13 mouse cellular contexts compared by ENCODE assay signal in the genomic region with DNA sequence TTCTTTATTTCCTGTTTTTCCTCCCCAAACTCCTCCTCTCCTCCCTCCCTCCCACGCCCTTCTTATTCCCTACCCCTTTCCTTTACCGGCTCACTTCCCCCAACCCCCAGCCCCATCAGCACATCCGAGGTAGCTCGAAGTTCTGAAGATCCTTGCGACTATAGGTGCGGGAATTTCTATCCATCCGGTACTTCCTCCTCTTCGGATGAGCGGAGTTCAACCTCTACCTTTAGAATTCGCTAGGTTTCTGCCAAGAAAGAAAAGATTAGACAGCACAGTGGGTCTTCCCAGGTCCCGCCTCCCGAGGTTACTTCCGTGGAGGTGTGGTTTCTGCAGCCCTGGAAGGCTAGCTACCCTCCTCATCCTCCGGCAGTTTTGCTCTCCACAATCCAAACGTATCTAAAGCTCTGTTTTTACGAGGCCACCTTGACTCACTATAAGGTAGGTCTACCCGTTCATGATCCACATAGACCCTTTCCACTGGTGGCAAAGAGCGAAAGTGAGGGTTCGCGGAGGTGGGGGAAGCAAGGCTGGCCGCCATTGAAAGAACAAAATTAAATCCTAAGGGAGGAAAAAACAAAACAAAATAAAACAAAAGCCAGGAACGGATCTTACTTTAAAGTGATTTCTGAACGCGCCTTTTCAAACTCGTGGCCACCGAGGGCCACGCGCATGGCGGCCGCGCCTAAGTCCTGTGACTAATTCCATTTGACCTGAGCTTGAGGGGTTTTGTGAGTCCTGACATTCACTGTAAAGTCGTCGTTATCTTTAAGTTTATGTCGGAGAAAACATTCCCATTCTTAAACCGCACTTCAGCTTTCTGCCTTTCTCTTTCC. TPM values are rescaled to one million over a fixed set of nuclear protein-coding genes. Genes with fewer than 3 reads are reported as not detected.
DNase-seq lines count a peak whose midpoint lies in the region; ATAC-seq and TF ChIP-seq lines count a peak whose summit lies in the region.
"Had no signal": no experiment of that assay in that cellular context is flagged by ENCODE, and none has a peak within 500 bp of the region (broad histone marks: within the 10 kb centered on the region; RNA-seq: fewer than 3 reads in every experiment).

No protein-coding gene starts in this region.

- TF ChIP-seq POLR2A in heart, adult 2 months (IDR thresholded peaks at IDR 0.05; ENCODE audit: insufficient read depth, low read depth, low read length) = no peak

- H3K4me3 ChIP-seq in heart, embryonic 15.5 days = peak overlapping the region; percentile 24
- H3K4me3 ChIP-seq in heart, adult 2 months = no peak overlapping the region
- H3K4me3 ChIP-seq in neural tube, embryonic 15.5 days (replicated peaks) = no peak overlapping the region
- peak overlapping the region; percentile 5; the same call in 1 of the 2 replicates for H3K4me3 ChIP-seq in intestine, embryonic 16.5 days (ENCODE audit: low read length)
- peak overlapping the region; percentile 13; the same call in 1 of the 2 replicates for H3K4me3 ChIP-seq in stomach, embryonic 15.5 days (replicated peaks)

- no peak overlapping the region for H3K27ac ChIP-seq in heart, embryonic 15.5 days
- H3K27ac ChIP-seq in heart, adult 2 months = no peak overlapping the region
- H3K27ac ChIP-seq in neural tube, embryonic 15.5 days (replicated peaks) = no peak overlapping the region
- H3K27ac ChIP-seq in intestine, embryonic 16.5 days (ENCODE audit: low read length) = no peak overlapping the region
- no peak overlapping the region for H3K27ac ChIP-seq in stomach, embryonic 15.5 days

- no peaks in the 10 kb centered on the region for H3K79me2 ChIP-seq in heart, adult 2 months (replicated peaks; ENCODE audit: control insufficient read depth, insufficient read depth, low read length)

- H3K4me2 ChIP-seq in heart, embryonic 15.5 days = peak overlapping the region; percentile 33
- H3K4me2 ChIP-seq in neural tube, embryonic 15.5 days = no peak overlapping the region
- H3K4me2 ChIP-seq in intestine, embryonic 16.5 days (ENCODE audit: low read depth, low read length) = peak overlapping the region; percentile 7; the same call in 1 of the 2 replicates
- peak overlapping the region; percentile 19 for H3K4me2 ChIP-seq in stomach, embryonic 15.5 days

- H3K27me3 ChIP-seq in heart, embryonic 15.5 days = peaks cover 87% of the 10 kb centered on the region
- H3K27me3 ChIP-seq in heart, adult 2 months (ENCODE audit: control insufficient read depth, insufficient read depth, low read length) = peaks cover 26% of the 10 kb centered on the region
- H3K27me3 ChIP-seq in neural tube, embryonic 15.5 days (replicated peaks) = peaks cover 88% of the 10 kb centered on the region
- peaks cover 57% of the 10 kb centered on the region for H3K27me3 ChIP-seq in intestine, embryonic 16.5 days (replicated peaks; ENCODE audit: control insufficient read depth, insufficient read depth, low read length)
- H3K27me3 ChIP-seq in stomach, embryonic 15.5 days (replicated peaks) = peaks cover 59% of the 10 kb centered on the region

- no peak for TF ChIP-seq EP300 in heart, adult 2 months (IDR thresholded peaks at IDR 0.05; ENCODE audit: insufficient read depth, low read depth, low read length)

- TF ChIP-seq CTCF in heart, adult 2 months (IDR thresholded peaks at IDR 0.05) = no peak

- no peak overlapping the region for H3K9ac ChIP-seq in heart, embryonic 15.5 days
- no peak overlapping the region for H3K9ac ChIP-seq in heart, adult 2 months (ENCODE audit: low read depth, low read length)
- no peak overlapping the region for H3K9ac ChIP-seq in neural tube, embryonic 15.5 days (replicated peaks)
- H3K9ac ChIP-seq in intestine, embryonic 16.5 days (ENCODE audit: low read depth, low read length) = no peak overlapping the region
- H3K9ac ChIP-seq in stomach, embryonic 15.5 days = no peak overlapping the region

- H3K4me1 ChIP-seq in heart, embryonic 15.5 days (replicated peaks) = peaks cover 20% of the 10 kb centered on the region
- no peaks in the 10 kb centered on the region for H3K4me1 ChIP-seq in heart, adult 2 months (ENCODE audit: control insufficient read depth, insufficient read depth, low read length)
- peaks cover 8% of the 10 kb centered on the region for H3K4me1 ChIP-seq in neural tube, embryonic 15.5 days
- H3K4me1 ChIP-seq in intestine, embryonic 16.5 days (ENCODE audit: control insufficient read depth, insufficient read depth, low read length) = 0 out of 2 replicates have a peak, but pooled peaks cover 11% of the 10 kb centered on the region
- no peaks in the 10 kb centered on the region for H3K4me1 ChIP-seq in stomach, embryonic 15.5 days

- DNase-seq in heart, adult 2 months = no peak
- DNase-seq in neural tube, embryonic 10.5 days (ENCODE audit: extremely low spot score, low spot score) = peak; percentile 38
- DNase-seq in cerebellum, adult 9-11 months = no peak
- no peak for DNase-seq in thymus, postnatal 14 days
- DNase-seq: right cerebral cortex, postnatal 14 days; thymus, postnatal 4 days had no signal

- intact Hi-C loops in heart, adult 2 months (cut with DNase I) = no loop called here

- H3K9me3 ChIP-seq in heart, embryonic 15.5 days (replicated peaks) = no peaks in the 10 kb centered on the region
- no peaks in the 10 kb centered on the region for H3K9me3 ChIP-seq in neural tube, embryonic 15.5 days (replicated peaks)
- H3K9me3 ChIP-seq in intestine, embryonic 16.5 days (ENCODE audit: control insufficient read depth, low read length) = no peaks in the 10 kb centered on the region
- H3K9me3 ChIP-seq in stomach, embryonic 15.5 days = no peaks in the 10 kb centered on the region

- H3K36me3 ChIP-seq in heart, embryonic 15.5 days = no peaks in the 10 kb centered on the region
- no peaks in the 10 kb centered on the region for H3K36me3 ChIP-seq in heart, adult 2 months (ENCODE audit: control insufficient read depth, insufficient read depth, low read length)
- no peaks in the 10 kb centered on the region for H3K36me3 ChIP-seq in neural tube, embryonic 15.5 days
- no peaks in the 10 kb centered on the region for H3K36me3 ChIP-seq in intestine, embryonic 16.5 days (ENCODE audit: control insufficient read depth, insufficient read depth, low read length)
- no peaks in the 10 kb centered on the region for H3K36me3 ChIP-seq in stomach, embryonic 15.5 days

- WGBS in heart, embryonic 15.5 days = 4% methylated on average over 35 of the region's 35 CpGs
- 5% methylated on average over 35 of the region's 35 CpGs for WGBS in heart, adult 2 months
- WGBS in neural tube, embryonic 15.5 days = 2% methylated on average over 35 of the region's 35 CpGs
- 4% methylated on average over 35 of the region's 35 CpGs for WGBS in intestine, embryonic 16.5 days
- WGBS in stomach, embryonic 15.5 days = 5% methylated on average over 35 of the region's 35 CpGs

- ATAC-seq in heart, embryonic 15.5 days (replicated peaks; ENCODE audit: insufficient number of reproducible peaks, insufficient read depth, low FRiP score, low read depth) = no peak
- ATAC-seq in neural tube, embryonic 15.5 days (ENCODE audit: low FRiP score) = no peak
- no peak for ATAC-seq in intestine, embryonic 16.5 days
- ATAC-seq in stomach, embryonic 15.5 days (ENCODE audit: insufficient read depth, low FRiP score, low read depth) = no peak
- ATAC-seq: activated CD4-positive, CD25-positive, alpha-beta regulatory T cell, adult 4 months; CD4-positive, CD25-positive, alpha-beta regulatory T cell, adult 4 months had no signal

RNA-seq across cellular contexts. Expression of a gene that starts 2.5 kb away (rescaled TPM):
- polyA plus RNA-seq in heart, embryonic 15.5 days (2015; fragmentation: Nextera tagmentation; extraction: Ambion mirVana) = not detected in 2 replicates
- not detected for total RNA-seq in heart, adult 2 months (2021)
- polyA plus RNA-seq in heart, adult 2 months (2012; rRNA removed) = not detected in 2 replicates
- 1.4 and 1.6 TPM in 2 replicates for polyA plus RNA-seq in neural tube, embryonic 15.5 days (2015; fragmentation: Nextera tagmentation; extraction: Ambion mirVana)
- 0.06 TPM in 1 of 2 replicates, not detected in the other for polyA plus RNA-seq in intestine, embryonic 16.5 days (2015; fragmentation: Nextera tagmentation; extraction: Ambion mirVana)
- 0.10 and 0.14 TPM in 2 replicates for polyA plus RNA-seq in stomach, embryonic 15.5 days (2015; fragmentation: Nextera tagmentation; extraction: Ambion mirVana)
- total RNA-seq: layer of hippocampus, postnatal 14 days had no signal
- polyA plus RNA-seq: activated CD4-positive, CD25-positive, alpha-beta regulatory T cell, adult 4 months; CD4-positive, CD25-positive, alpha-beta regulatory T cell, adult 4 months had no signal

Comparison
In these comparisons a context has a peak if more than half of its experiments do, and no peak if none do; other contexts are left out.
1. H3K4me3 ChIP-seq: peak in heart, embryonic 15.5 days (single experiment), intestine, embryonic 16.5 days (single experiment) and stomach, embryonic 15.5 days (single experiment); none in heart, adult 2 months (single experiment) and neural tube, embryonic 15.5 days (single experiment).